ENCODE assay signal across 22 mouse cellular contexts in the genomic region with DNA sequence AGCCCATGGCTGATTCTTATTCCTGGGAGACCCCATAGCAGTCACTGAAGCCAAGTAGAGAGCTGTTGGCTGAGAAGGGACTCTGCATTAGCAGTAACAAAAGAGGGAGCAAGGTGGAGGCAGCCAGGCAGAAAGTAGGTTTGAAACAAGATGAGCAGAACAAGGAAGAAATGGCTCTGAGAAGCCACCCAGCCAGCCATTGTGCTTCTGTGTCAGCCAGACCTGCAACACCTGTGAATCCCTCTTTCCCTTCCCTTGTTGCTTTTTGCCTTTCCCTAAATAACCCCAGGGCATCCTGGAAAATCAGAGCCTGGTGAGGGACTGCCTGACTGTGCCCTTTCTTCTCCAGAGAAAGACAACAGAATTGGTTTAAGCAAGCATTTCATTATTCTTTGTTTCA. TPM values are rescaled to one million over a fixed set of nuclear protein-coding genes. Genes with fewer than 3 reads are reported as not detected.
"Had no signal": no experiment of that assay in that cellular context is flagged by ENCODE, and none has a peak within 500 bp of the region (broad histone marks: within the 10 kb centered on the region; RNA-seq: fewer than 3 reads in every experiment).

No protein-coding gene starts in this region.

- H3K27me3 ChIP-seq: stomach, embryonic 15.5 days had no signal

- H3K4me1 ChIP-seq: neural tube, embryonic 13.5 days; neural tube, embryonic 15.5 days; stomach, embryonic 15.5 days had no signal

- H3K9ac ChIP-seq: neural tube, embryonic 13.5 days; neural tube, embryonic 15.5 days; stomach, embryonic 15.5 days had no signal

- H3K9me3 ChIP-seq: neural tube, embryonic 13.5 days; neural tube, embryonic 15.5 days; stomach, embryonic 15.5 days had no signal

- H3K4me3 ChIP-seq: neural tube, embryonic 13.5 days; neural tube, embryonic 15.5 days; stomach, embryonic 15.5 days had no signal

- H3K36me3 ChIP-seq: neural tube, embryonic 13.5 days; neural tube, embryonic 15.5 days; stomach, embryonic 15.5 days had no signal

- DNase-seq: right cerebral cortex, adult 18-20 months; right cerebral cortex, postnatal 14 days; right cerebral cortex, postnatal 25 days; right cerebral cortex, postnatal 4 days; spleen, adult 18-20 months; thymus, adult 18-20 months; thymus, adult 2 months; thymus, postnatal 14 days; thymus, postnatal 25 days; thymus, postnatal 36 days; thymus, postnatal 4 days had no signal

- H3K27ac ChIP-seq: neural tube, embryonic 13.5 days; neural tube, embryonic 15.5 days; stomach, embryonic 15.5 days; stomach, postnatal 0 days had no signal

RNA-seq across cellular contexts. Expression of gene Ptf1a, which starts 23.2 kb away (rescaled TPM):
- total RNA-seq: neutrophil, adult 5-6 weeks had no signal
- polyA plus RNA-seq: neural tube, embryonic 14.5 days; neural tube, embryonic 15.5 days; small intestine, adult 2 months; stomach, embryonic 14.5 days; testis, adult 2 months; thymus, postnatal 0 days; urinary bladder, adult 2 months had no signal
